Mouse (Mus musculus) heart, adult 2 months (tissue): ENCODE data around the gene Creb3. TPM values are rescaled to one million over a fixed set of nuclear protein-coding genes. Genes with fewer than 3 reads are reported as not detected.

ENCODE experiments used
- DNase-seq, 2 experiments: peaks; one replicate each; pipeline ENCODE4 v3.0.0; 2021
- H3K27ac ChIP-seq: fragments of 200-600 bp; 2 replicates; pipeline ENCODE4 v1.8.1; 2022
- H3K27me3 ChIP-seq: fragments of 200-500 bp; 2 replicates; pipeline ENCODE4 v1.6.1; 2012; ENCODE audit warnings: mild to moderate bottlenecking, low read length, inconsistent platforms, mixed read lengths; ENCODE audit not compliant: control insufficient read depth, insufficient read depth
- H3K36me3 ChIP-seq: fragments of 200-500 bp; 2 replicates; pipeline ENCODE4 v1.6.1; 2012; ENCODE audit warnings: low read length, inconsistent platforms; ENCODE audit not compliant: control insufficient read depth, insufficient read depth
- H3K4me1 ChIP-seq: fragments of 200-500 bp; 2 replicates; pipeline ENCODE4 v1.6.1; 2011; ENCODE audit warnings: low read length; ENCODE audit not compliant: control insufficient read depth, insufficient read depth
- H3K4me3 ChIP-seq: fragments of 200-600 bp; 2 replicates; pipeline ENCODE4 v1.8.1; 2022
- H3K79me2 ChIP-seq: fragments of 200-500 bp; replicated peaks from 2 replicates; pipeline ENCODE4 v1.6.1; 2012; ENCODE audit warnings: mild to moderate bottlenecking, inconsistent platforms, low read length, moderate library complexity, mixed read lengths; ENCODE audit not compliant: control insufficient read depth, insufficient read depth
- H3K9ac ChIP-seq: fragments of 200-500 bp; 2 replicates; pipeline ENCODE4 v1.6.1; 2012; ENCODE audit warnings: low read depth, mild to moderate bottlenecking, control low read depth, inconsistent platforms, low read length, mixed read lengths
- CTCF ChIP-seq: fragments of 200-600 bp; IDR thresholded peaks from 2 replicates; pipeline ENCODE4 v1.8.1; 2022; ENCODE audit warnings: antibody characterized with exemption, mild to moderate bottlenecking, moderate library complexity
- EP300 ChIP-seq: fragments of 200-500 bp; IDR thresholded peaks from 2 replicates; pipeline ENCODE4 v1.6.1; 2011; ENCODE audit warnings: low read depth, low read length, control low read depth; ENCODE audit not compliant: insufficient read depth
- POLR2A ChIP-seq: fragments of 200-500 bp; IDR thresholded peaks from 2 replicates; pipeline ENCODE4 v1.6.1; 2011; ENCODE audit warnings: mild to moderate bottlenecking, low read depth, low read length, control low read depth; ENCODE audit not compliant: insufficient read depth
- WGBS: fragments of 180-500 bp; shearing (Covaris S2); methylation state at CpG from one replicate; pipeline ENCODE4 v1.1.7; 2018; 5-methylcytosine and 5-hydroxymethylcytosine counted together
- intact Hi-C: fragments of 180-260 bp; cut with DNase I; formaldehyde crosslinking; loops from one replicate; pipeline ENCODE4 v1.15.1; 2025
- polyA plus RNA-seq: library from polyadenylated mRNA; depleted of rRNA; stranded (reverse); fragments of >200 nt; gene quantifications from 2 replicates; pipeline ENCODE4 v1.2.3, GENCODE M21; 2012
- total RNA-seq, 2 experiments: library from RNA; stranded (reverse); gene quantifications; 2 replicates each; pipeline ENCODE4 v1.2.3; 2021

Creb3 gene
- total and polyA plus RNA-seq, 3 experiments, result 29.8 to 46.5 (median 44.0) TPM

GRCm38 (mm10) chr4:43559519-43560242 is 2.5 kb upstream of the Creb3 start:
- peak overlapping the region; percentile 22 for H3K9ac ChIP-seq
- H3K27me3 ChIP-seq, result no peaks in the 10 kb centered on the region
- WGBS, result 37% methylated on average over 13 of the region's 13 CpGs
- peaks cover 7% of the 10 kb centered on the region for H3K79me2 ChIP-seq
- intact Hi-C loops, result loop anchor here (5.0 kb wide), 2 partner anchors 67 to 98 kb away; partner anchors contain the start of genes Ccdc107 and Hint2
- H3K4me3 ChIP-seq, result peak overlapping the region; percentile 33
- peak overlapping the region; percentile 98 for H3K27ac ChIP-seq
- H3K4me1 ChIP-seq, result peaks cover 30% of the 10 kb centered on the region
- TF ChIP-seq EP300 (no peak), CTCF (no peak), POLR2A (no peak)
- no peak for DNase-seq
- H3K36me3 ChIP-seq, result peaks cover 14% of the 10 kb centered on the region

- H3K4me1 ChIP-seq, result peaks cover 30% of the 10 kb centered on the region
- H3K36me3 ChIP-seq, result peaks cover 14% of the 10 kb centered on the region
- H3K9ac ChIP-seq, result peak overlapping the region; percentile 18
- peak overlapping the region; percentile 98 for H3K27ac ChIP-seq
- peak overlapping the region; percentile 33 for H3K4me3 ChIP-seq
- 2% methylated on average over 6 of the region's 6 CpGs for WGBS
- intact Hi-C loops, result loop anchor here (5.0 kb wide), 2 partner anchors 68 to 97 kb away; partner anchors contain the start of genes Ccdc107 and Hint2
- 0 out of 2 replicates have a peak, but pooled peaks have one; percentile 14 for TF ChIP-seq POLR2A
- no peak for TF ChIP-seq EP300
- TF ChIP-seq CTCF, result no peak
- no peaks in the 10 kb centered on the region for H3K27me3 ChIP-seq
- DNase-seq, result peak; percentile 66 to 79
- peaks cover 7% of the 10 kb centered on the region for H3K79me2 ChIP-seq
Observed at GRCm38 (mm10) chr4:43560243-43560611, 1.9 kb upstream of the Creb3 start.

GRCm38 (mm10) chr4:43560976-43561375 is 1.2 kb upstream of the Creb3 start:
- Histone ChIP-seq H3K79me2 (peaks cover 7% of the 10 kb centered on the region), H3K36me3 (peaks cover 14% of the 10 kb centered on the region), H3K4me3 (peak overlapping the region; percentile 61), H3K27me3 (no peaks in the 10 kb centered on the region), H3K9ac (peak overlapping the region; percentile 18), H3K27ac (peak overlapping the region; percentile 98), H3K4me1 (peaks cover 30% of the 10 kb centered on the region)
- WGBS, result 6% methylated on average over 2 of the region's 2 CpGs
- intact Hi-C loops, result loop anchor here (5.0 kb wide), 2 partner anchors 69 to 96 kb away; partner anchors contain the start of genes Ccdc107 and Hint2
- no peak for DNase-seq
- no peak for TF ChIP-seq POLR2A
- no peak for TF ChIP-seq EP300
- no peak for TF ChIP-seq CTCF

GRCm38 (mm10) chr4:43561436-43561996 is 616 bp upstream of the Creb3 start:
- peaks cover 7% of the 10 kb centered on the region for H3K79me2 ChIP-seq
- H3K27me3 ChIP-seq, result no peaks in the 10 kb centered on the region
- DNase-seq, result no peak
- H3K4me3 ChIP-seq, result peak overlapping the region; percentile 61
- H3K9ac ChIP-seq, result peak overlapping the region; percentile 97
- peak overlapping the region; percentile 98 for H3K27ac ChIP-seq
- peaks cover 30% of the 10 kb centered on the region for H3K4me1 ChIP-seq
- under 1% methylated on average over 16 of the region's 16 CpGs for WGBS
- peaks cover 14% of the 10 kb centered on the region for H3K36me3 ChIP-seq
- intact Hi-C loops, result loop anchor here (5.0 kb wide), 2 partner anchors 69 to 96 kb away; partner anchors contain the start of genes Ccdc107 and Hint2
- TF ChIP-seq POLR2A (no peak), EP300 (no peak), CTCF (no peak)

GRCm38 (mm10) chr4:43562769-43563600 is 853 bp downstream of the Creb3 start:
- Histone ChIP-seq H3K4me3 (peak overlapping the region; percentile 61), H3K27ac (peak overlapping the region; percentile 98), H3K79me2 (peaks cover 7% of the 10 kb centered on the region), H3K36me3 (peaks cover 14% of the 10 kb centered on the region), H3K4me1 (peaks cover 29% of the 10 kb centered on the region), H3K9ac (peak overlapping the region; percentile 47), H3K27me3 (no peaks in the 10 kb centered on the region)
- under 1% methylated on average over 22 of the region's 22 CpGs for WGBS
- intact Hi-C loops, result loop anchor here (2.0 to 5.0 kb wide), 4 partner anchors 14 to 120 kb away; partner anchors contain the start of genes Ccdc107 and Hint2
- DNase-seq, result no peak
- TF ChIP-seq CTCF (no peak), POLR2A (no peak), EP300 (no peak; the same call in 1 of the 2 replicates)
